Mouse (Mus musculus): ENCODE results near the gene Atp2b2.

Atp2b2 gene

DNA sequence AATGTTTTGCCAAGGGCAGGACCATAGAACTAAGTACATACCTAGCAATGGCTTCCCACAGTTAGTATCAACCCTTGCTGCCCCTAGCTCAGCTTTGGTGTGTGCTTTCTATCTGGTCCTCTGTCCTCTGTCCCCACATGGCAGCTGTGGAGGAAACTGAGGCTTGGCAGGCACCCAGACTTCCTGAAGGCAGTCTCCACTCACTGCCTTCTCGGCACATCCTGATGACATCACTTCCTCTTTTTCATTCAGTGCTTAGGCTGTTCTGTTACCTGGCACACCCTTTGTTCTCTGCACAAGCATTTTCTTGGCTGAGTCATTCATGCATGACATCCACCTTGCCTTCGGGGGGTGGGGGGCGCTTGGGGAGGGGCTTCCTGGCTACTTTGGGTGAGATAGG lies 38.6 kb downstream of the Atp2b2 start:
- no peak for DNase-seq

- no peak for DNase-seq
Observed at GRCm38 (mm10) chr6:114000928-114001327, 41.5 kb downstream of the Atp2b2 start.

- DNase-seq, result no peak
Observed at GRCm38 (mm10) chr6:114000304-114000703, 42.1 kb downstream of the Atp2b2 start.

GRCm38 (mm10) chr6:113998413-113998812 lies 44.0 kb downstream of the Atp2b2 start:
- no peak for DNase-seq

- no peak for DNase-seq
Observed at GRCm38 (mm10) chr6:113994176-113994575, 48.2 kb downstream of the Atp2b2 start.

GRCm38 (mm10) chr6:113992101-113992500 lies 50.3 kb downstream of the Atp2b2 start:
- DNase-seq, result no peak

DNA sequence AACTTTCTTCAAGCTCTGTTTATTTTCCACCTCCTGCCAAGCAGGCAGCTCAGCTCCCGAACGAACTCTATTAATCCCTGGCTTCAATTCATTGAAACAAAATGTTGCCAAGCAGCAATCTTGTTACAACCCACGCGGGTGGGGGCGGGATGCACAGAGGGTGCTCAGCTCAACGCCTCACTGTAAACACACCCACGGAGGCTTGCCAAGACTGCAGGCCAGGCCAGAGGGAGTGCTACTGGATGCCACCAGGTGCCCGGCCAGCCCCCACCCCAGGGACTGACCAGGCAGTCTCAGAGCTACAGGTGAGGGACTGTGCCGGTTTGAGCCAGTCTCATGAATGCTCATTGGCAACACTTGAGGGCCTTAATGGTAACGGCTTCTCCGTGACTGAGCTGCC lies 50.9 kb downstream of the Atp2b2 start:
- no peak for DNase-seq

GRCm38 (mm10) chr6:113990044-113990443 lies 52.4 kb downstream of the Atp2b2 start:
- no peak for DNase-seq

GRCm38 (mm10) chr6:113988521-113988920 lies 53.9 kb downstream of the Atp2b2 start:
- no peak for DNase-seq

DNA sequence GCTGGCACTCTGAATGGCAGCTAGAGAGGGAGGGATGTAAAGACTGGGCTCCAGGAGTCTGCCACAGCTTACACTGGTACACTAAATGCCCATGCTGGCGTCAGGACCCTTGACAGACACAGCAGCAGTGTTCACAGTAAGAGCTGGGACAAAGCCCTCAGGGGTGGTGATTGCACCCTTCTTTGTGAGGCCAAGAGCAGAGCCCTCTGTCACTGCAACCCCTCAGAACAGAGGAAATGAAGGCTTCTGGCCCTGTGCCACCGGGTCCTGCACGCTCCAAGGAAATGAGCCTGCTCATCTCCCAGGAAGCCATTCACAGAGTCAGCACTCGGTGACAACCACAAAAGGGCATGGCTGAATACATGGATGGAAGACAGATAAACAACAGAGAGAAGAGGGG lies 55.7 kb downstream of the Atp2b2 start:
- no peak for DNase-seq

- no peak for DNase-seq
Observed at GRCm38 (mm10) chr6:113978673-113979072, 63.7 kb downstream of the Atp2b2 start.

DNA sequence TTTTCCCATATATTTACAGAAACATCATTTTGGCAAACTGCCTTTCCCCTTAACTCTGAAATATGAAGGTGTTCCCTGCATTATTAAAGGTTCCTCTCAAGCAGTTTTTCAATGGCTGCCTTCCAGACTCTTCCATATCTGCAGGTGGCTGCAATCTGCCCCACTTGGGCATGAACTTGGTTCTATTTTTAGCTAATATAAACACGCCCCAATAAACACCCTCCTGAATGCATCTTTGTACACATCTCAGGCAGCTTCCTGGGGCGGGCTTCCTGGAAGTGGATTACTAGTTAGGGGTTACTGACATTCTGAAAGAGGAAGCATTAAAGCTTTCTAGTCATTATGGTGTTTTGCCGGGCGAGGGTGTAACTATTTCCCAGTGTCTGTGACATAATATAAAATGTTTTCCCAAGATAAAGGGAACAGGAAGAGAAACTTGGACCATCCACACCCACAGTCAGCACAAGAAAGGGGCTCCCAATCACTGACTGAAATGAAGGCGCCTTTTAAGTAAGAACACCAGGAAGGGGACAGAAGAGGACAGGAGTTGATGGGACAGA lies 64.2 kb downstream of the Atp2b2 start:
- no peak for DNase-seq

DNA sequence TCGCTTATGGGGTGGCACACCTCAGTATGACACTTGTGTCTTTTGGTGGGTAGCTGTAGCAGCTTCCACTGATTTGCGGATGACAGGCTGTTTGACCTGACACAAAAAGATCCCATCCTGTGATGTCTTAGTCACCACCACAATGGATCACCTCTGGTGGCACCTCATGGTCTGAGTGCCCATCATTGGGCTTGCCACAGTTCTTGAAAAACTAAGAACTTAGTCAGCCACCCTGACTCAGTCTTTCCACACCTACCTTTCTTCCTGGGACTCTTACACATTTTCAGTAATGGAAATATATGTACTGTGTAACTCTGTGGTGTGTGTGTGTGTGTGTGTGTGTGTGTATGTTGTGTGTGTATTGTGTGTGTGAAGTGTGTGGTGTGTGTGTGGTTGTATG lies 71.5 kb downstream of the Atp2b2 start:
- no peak for DNase-seq

DNA sequence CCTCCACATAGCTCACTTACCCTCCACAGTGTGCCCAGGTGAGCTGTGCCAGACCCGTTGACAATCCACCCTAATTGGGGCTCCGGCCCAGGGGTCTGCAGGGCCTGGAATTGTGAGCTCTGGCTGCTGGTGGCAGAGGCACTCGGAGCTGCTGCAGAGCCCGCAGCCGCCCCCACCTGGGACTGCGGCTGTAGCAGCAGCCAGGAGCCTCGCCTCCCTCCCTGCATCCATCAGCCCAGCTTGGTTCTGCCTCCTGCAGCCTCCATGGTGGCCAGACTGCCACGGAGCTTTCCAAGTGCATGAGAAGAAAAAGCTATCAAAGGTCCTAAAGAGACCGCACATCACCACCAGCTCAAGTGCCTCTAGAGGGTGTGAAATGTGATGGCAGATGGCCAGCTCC lies 71.9 kb downstream of the Atp2b2 start:
- DNase-seq, result no peak

DNA sequence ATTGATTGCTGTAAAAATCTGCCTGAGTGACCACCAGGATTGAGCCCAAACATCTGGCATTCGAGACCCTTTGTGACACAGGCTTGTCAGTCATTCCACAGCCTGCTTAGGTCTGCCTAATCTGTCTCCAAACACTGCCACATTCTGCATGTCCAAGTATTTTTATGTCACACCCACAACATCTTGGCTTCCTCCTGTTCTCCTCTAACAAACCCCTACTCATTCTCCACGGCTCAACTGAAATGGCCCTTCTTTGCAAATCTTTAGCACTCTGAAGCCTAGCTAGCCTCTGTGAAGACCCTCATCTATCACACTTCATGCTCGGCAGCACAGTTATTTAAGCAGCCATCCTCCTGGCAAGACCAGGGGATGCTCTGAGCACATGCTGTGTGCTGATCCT lies 72.7 kb downstream of the Atp2b2 start:
- DNase-seq, result no peak

DNA sequence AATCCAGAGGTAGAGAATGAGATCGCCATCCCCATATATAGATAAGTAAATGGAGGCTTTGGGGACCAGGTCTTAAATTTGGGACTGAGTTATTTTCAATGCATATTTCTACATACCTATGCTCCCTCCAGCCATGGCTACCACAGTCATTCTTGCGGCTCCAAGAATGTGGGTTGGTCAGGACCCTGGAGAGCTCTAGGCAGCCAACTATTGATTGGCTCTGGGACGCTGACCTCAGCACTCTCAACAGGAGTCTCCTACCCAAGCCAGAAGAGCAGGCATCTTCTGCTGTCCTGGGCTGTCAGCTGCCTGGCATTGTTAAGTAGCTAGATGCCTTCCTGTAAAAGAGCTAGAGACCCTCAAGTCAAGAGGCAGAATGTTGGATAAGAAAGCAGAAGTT lies 79.6 kb downstream of the Atp2b2 start:
- no peak for DNase-seq

DNA sequence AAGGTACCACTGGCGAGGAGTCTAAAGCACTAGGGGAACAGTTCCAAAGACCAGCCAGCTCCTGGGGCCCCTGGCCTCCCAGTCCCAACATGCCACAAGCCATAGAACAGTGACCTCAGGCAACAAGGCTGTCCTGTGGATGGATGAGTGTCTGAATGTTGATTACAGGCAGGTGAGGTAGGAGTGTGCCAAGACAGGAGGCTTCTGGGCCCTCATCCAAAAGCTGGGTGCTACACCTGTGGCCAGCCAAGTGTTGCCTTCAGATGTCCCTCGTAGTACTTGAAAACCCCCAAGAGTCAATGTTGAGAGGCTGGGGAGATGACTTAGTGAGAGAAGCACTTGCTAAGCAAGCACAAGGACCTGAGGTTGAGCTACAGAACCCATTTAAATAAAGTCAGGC lies 80.8 kb downstream of the Atp2b2 start:
- no peak for DNase-seq

DNA sequence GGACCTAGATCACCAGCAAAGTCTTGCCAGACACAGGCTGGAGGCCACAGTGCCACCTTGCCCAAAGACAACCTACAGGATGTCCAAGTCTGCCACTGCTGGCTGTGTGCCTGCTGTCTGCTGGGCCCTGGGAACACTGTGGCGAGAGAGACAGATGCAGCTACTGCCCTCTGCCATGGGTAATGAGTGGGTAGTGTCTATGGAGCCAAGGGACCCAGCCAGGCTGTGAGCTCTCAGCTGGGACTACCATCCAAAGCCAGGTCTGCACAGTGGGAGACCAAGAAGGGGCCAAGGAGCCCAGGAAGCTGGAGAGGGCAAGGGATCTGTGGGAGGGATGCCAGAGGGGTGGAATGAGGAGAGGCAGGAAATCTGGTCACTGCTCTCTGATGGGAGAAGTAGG lies 83.1 kb downstream of the Atp2b2 start:
- DNase-seq, result no peak

- DNase-seq, result no peak
Observed at GRCm38 (mm10) chr6:113958714-113959113, 83.7 kb downstream of the Atp2b2 start.

GRCm38 (mm10) chr6:113958003-113958402 lies 84.4 kb downstream of the Atp2b2 start:
- DNase-seq, result no peak

DNA sequence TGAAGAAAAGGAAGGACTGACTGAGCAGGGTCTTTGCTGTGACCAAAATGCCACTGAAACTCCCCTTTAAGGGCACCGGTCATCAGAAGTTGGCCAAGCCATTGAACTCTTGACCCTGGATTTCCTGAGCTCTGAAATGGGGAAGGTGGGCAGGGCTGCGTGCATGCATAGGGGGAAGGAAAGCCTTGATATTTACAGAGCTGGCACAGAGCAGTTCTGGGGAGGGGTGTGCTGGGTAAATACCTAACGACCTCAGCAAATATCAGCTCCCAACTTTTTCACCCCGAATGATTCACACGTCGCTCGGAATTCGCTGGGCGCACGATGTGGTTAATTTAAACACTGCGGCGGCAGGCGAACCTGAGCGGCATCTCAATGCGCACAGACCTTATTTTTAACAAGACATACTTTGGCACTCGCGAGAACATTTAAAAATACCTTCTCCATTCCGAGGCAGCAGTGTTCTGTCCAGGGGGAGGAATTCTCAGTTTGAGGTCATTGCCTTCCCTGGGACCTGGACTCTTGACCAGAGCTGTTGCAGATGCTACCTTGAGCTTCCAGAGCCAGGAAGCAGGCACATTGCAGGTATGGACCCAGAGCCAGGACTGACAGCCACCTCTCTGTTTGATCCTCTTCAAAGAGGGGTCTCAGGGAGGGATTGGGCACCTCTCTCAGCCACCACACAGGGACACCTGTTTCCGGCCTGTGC lies 85.0 kb downstream of the Atp2b2 start:
- no peak for DNase-seq

- no peak for DNase-seq
Observed at GRCm38 (mm10) chr6:113947515-113947914, 94.9 kb downstream of the Atp2b2 start.

DNA sequence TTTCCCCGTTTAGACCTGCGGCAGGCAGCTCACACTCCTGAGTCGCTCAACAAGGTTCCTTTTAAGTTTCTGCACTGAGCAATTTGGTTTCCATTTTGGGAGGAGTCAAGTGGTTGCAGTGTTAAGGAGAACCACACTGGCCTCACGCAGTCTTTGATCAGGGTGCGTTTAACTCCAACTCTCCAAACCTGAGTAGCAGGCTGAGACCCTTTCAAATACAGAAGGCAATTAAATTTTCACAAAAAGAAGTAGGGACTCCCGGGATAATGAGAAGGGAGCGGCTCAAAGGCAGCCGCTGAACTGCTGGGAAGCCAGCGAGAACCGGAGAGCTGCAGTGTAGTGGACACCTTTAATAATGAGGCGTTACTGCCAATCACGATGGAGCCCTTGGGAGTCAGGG lies 100.1 kb downstream of the Atp2b2 start:
- DNase-seq, result no peak

- no peak for DNase-seq
Observed at GRCm38 (mm10) chr6:113941324-113941723, 101.1 kb downstream of the Atp2b2 start.

GRCm38 (mm10) chr6:113939442-113939841 lies 103.0 kb downstream of the Atp2b2 start:
- no peak for DNase-seq
